Mouse (Mus musculus) limb, embryonic 10.5 days (tissue): Measurements from ENCODE around the gene Fzr1. TPM values are rescaled to one million over a fixed set of nuclear protein-coding genes. Genes with fewer than 3 reads are reported as not detected.

Experiments used
- DNase-seq: peaks from one replicate; pipeline ENCODE4 v3.0.0-alpha.2; 2017; ENCODE audit warnings: low spot score
- H3K27ac ChIP-seq: fragments of 300-500 bp; sonication (generic); 2 replicates; pipeline ENCODE4 v1.5.1; 2016; ENCODE audit warnings: mild to moderate bottlenecking
- H3K27me3 ChIP-seq: fragments of 300-500 bp; sonication (generic); 2 replicates; pipeline ENCODE4 v1.6.1; 2016; ENCODE audit warnings: low read depth, mild to moderate bottlenecking; ENCODE audit not compliant: poor library complexity, severe bottlenecking
- H3K36me3 ChIP-seq: fragments of 300-500 bp; sonication (generic); 2 replicates; pipeline ENCODE4 v1.6.1; 2016; ENCODE audit warnings: mild to moderate bottlenecking, moderate library complexity
- H3K4me1 ChIP-seq: fragments of 300-500 bp; sonication (generic); 2 replicates; pipeline ENCODE4 v1.6.1; 2016
- H3K4me3 ChIP-seq: fragments of 300-500 bp; sonication (generic); 2 replicates; pipeline ENCODE4 v1.5.1; 2016; ENCODE audit warnings: mild to moderate bottlenecking, moderate library complexity
- H3K9me3 ChIP-seq: fragments of 300-500 bp; sonication (generic); replicated peaks from 2 replicates; pipeline ENCODE4 v1.6.1; 2016; ENCODE audit warnings: mild to moderate bottlenecking
- WGBS: fragments of 180-500 bp; shearing (Covaris S2); methylation state at CpG from one replicate; pipeline ENCODE4 v1.1.7; 2016; 5-methylcytosine and 5-hydroxymethylcytosine counted together
- polyA plus RNA-seq: library from polyadenylated mRNA; unstranded; fragments of >200 nt; fragmentation: Nextera tagmentation; extraction: Ambion mirVana; gene quantifications from 2 replicates; pipeline ENCODE4 v1.2.1, GENCODE M21; 2016

Gene Fzr1
- polyA plus RNA-seq, 1 experiment from 2014 or later = 148 TPM

GRCm38 (mm10) chr10:81405588-81406201 is 27.4 kb upstream of the Fzr1 start:
- DNase-seq = peak; percentile 60
- Histone ChIP-seq H3K4me3 (0 out of 2 replicates have a peak overlapping the region, but pooled peaks have one; percentile 42), H3K9me3 (no peaks in the 10 kb centered on the region), H3K36me3 (peaks cover 13% of the 10 kb centered on the region; the same call in 1 of the 2 replicates), H3K27ac (no peak overlapping the region; the same call in 1 of the 2 replicates), H3K27me3 (peaks cover 69% of the 10 kb centered on the region), H3K4me1 (peaks cover 96% of the 10 kb centered on the region)
- WGBS = 42% methylated on average over 13 of the region's 13 CpGs

GRCm38 (mm10) chr10:81404720-81405119 is 26.4 kb upstream of the Fzr1 start:
- WGBS = 50% methylated on average over 18 of the region's 18 CpGs
- Histone ChIP-seq H3K27me3 (peaks cover 78% of the 10 kb centered on the region), H3K36me3 (peaks cover 22% of the 10 kb centered on the region), H3K27ac (peak overlapping the region; percentile 38; the same call in 1 of the 2 replicates), H3K4me1 (peaks cover 96% of the 10 kb centered on the region), H3K9me3 (no peaks in the 10 kb centered on the region), H3K4me3 (0 out of 2 replicates have a peak overlapping the region, but pooled peaks have one; percentile 8)
- DNase-seq = no peak

GRCm38 (mm10) chr10:81404082-81404481 is 25.8 kb upstream of the Fzr1 start:
- no peak overlapping the region for H3K4me3 ChIP-seq
- H3K9me3 ChIP-seq = no peaks in the 10 kb centered on the region
- H3K27me3 ChIP-seq = peaks cover 85% of the 10 kb centered on the region
- H3K4me1 ChIP-seq = peaks cover 95% of the 10 kb centered on the region
- WGBS = 10% methylated on average over 9 of the region's 9 CpGs
- peak overlapping the region; percentile 38; the same call in 1 of the 2 replicates for H3K27ac ChIP-seq
- H3K36me3 ChIP-seq = peaks cover 29% of the 10 kb centered on the region
- DNase-seq = peak; percentile 57

GRCm38 (mm10) chr10:81403511-81403910 is 25.2 kb upstream of the Fzr1 start:
- Histone ChIP-seq H3K36me3 (peaks cover 29% of the 10 kb centered on the region), H3K4me1 (peaks cover 89% of the 10 kb centered on the region)
- DNase-seq = no peak

GRCm38 (mm10) chr10:81402227-81402765 is 24.0 kb upstream of the Fzr1 start:
- peaks cover 29% of the 10 kb centered on the region for H3K36me3 ChIP-seq
- 27% methylated on average over 7 of the region's 7 CpGs for WGBS
- H3K4me3 ChIP-seq = peak overlapping the region; percentile 40
- H3K9me3 ChIP-seq = no peaks in the 10 kb centered on the region
- no peak for DNase-seq
- H3K27ac ChIP-seq = peak overlapping the region; percentile 92
- peaks cover 81% of the 10 kb centered on the region for H3K4me1 ChIP-seq
- H3K27me3 ChIP-seq = peaks cover 81% of the 10 kb centered on the region

More at GRCm38 (mm10) chr10:81403511-81403910, 25.2 kb upstream of the Fzr1 start:
- H3K9me3 ChIP-seq = no peaks in the 10 kb centered on the region
- H3K27me3 ChIP-seq = peaks cover 85% of the 10 kb centered on the region
- H3K27ac ChIP-seq = peak overlapping the region; percentile 92
- 52% methylated on average over 10 of the region's 10 CpGs for WGBS
- H3K4me3 ChIP-seq = peak overlapping the region; percentile 40; the same call in 1 of the 2 replicates

- peak; percentile 83 for DNase-seq
- H3K9me3 ChIP-seq = no peaks in the 10 kb centered on the region
- 7% methylated on average over 18 of the region's 18 CpGs for WGBS
- peak overlapping the region; percentile 40 for H3K4me3 ChIP-seq
- H3K27ac ChIP-seq = peak overlapping the region; percentile 92
- peaks cover 81% of the 10 kb centered on the region for H3K27me3 ChIP-seq
- peaks cover 74% of the 10 kb centered on the region for H3K4me1 ChIP-seq
- H3K36me3 ChIP-seq = peaks cover 29% of the 10 kb centered on the region
These were observed 23.4 kb upstream of the Fzr1 start for GRCm38 (mm10) chr10:81401521-81402226.

- no peak for DNase-seq
- WGBS = 24% methylated on average over 10 of the region's 10 CpGs
- peaks cover 80% of the 10 kb centered on the region for H3K27me3 ChIP-seq
These were observed 22.8 kb upstream of the Fzr1 start for GRCm38 (mm10) chr10:81401205-81401520.

DNA sequence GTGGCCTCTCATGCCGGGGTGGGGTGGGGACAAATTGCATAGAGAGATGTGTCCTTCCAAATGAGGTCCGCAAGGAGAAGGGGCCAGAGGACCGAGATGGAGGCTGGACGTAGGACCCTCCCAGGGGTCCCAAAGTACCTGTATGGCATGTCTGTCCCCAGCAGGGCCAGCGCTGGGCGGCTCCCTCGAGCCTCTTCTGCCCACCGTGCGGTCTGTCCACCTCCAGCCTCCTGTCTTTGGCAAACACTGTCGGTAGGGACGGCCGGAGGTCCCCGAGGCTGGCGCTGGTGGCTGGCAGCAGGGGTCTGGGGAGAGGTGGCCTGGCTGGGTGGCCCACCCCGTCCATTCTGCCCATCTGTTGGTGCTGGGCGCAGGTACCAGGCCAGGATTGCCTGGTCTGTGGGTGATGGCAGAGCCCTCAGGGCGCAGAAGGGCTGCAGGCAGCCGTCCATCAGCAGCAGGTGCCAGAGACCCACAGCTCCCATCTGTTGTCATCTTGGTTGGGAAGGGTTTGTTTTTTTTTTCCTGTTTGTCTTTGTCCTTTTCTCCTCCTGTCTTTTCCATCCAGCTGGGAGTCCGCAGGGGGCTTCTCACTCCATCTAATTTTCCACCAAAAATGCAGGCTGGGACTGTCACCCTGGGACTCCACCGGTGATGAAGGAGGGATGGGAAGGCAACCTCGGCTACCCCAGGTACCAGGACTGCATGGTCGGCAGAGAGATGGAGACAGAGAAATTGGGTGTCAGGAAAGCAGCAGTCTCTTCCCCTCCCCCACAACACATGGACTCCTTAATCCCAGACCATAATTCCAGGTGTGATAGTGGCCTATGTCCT is 22.3 kb upstream of the Fzr1 start:
- 46% methylated on average over 22 of the region's 22 CpGs for WGBS
- Histone ChIP-seq H3K27ac (peak overlapping the region; percentile 92), H3K36me3 (peaks cover 26% of the 10 kb centered on the region), H3K4me1 (peaks cover 64% of the 10 kb centered on the region), H3K27me3 (peaks cover 75% of the 10 kb centered on the region), H3K4me3 (peak overlapping the region; percentile 40), H3K9me3 (no peaks in the 10 kb centered on the region)
- no peak for DNase-seq

More at GRCm38 (mm10) chr10:81401205-81401520, 22.8 kb upstream of the Fzr1 start:
- Histone ChIP-seq H3K9me3 (no peaks in the 10 kb centered on the region), H3K36me3 (peaks cover 29% of the 10 kb centered on the region), H3K27ac (peak overlapping the region; percentile 92), H3K4me1 (peaks cover 69% of the 10 kb centered on the region), H3K4me3 (peak overlapping the region; percentile 40)

DNA sequence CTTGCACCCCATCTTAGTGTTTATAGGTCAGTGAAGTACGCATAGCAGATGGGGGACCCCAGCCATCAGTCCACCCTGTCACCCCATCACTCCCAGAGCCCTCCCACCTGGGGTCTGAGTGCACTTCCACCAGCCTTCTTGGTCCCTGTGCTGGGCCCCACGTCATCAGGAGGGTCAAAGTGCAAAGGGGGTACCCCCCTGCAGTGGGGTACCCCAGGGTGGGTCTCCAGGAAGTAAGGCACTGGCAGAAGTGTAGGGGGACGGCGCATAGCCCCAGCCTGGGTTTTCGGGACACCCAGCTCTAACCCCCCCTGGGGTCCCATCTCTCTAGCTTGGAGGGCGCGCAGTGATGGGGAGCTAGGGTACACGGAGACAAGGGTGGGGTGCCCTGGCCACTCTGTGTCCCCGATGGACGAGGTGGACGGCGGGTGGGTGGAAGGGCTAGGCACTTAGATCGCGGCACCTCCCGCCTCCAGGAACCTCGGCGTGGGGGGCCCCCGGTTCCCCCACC is 21.5 kb upstream of the Fzr1 start:
- WGBS = 73% methylated on average over 18 of the region's 18 CpGs
- H3K9me3 ChIP-seq = no peaks in the 10 kb centered on the region
- peak overlapping the region; percentile 92 for H3K27ac ChIP-seq
- no peak for DNase-seq
- H3K36me3 ChIP-seq = peaks cover 21% of the 10 kb centered on the region
- H3K27me3 ChIP-seq = peaks cover 67% of the 10 kb centered on the region
- peaks cover 60% of the 10 kb centered on the region for H3K4me1 ChIP-seq
- H3K4me3 ChIP-seq = peak overlapping the region; percentile 40

- Histone ChIP-seq H3K27ac (peak overlapping the region; percentile 92), H3K36me3 (peaks cover 15% of the 10 kb centered on the region)
- 50% methylated on average over 5 of the region's 5 CpGs for WGBS
These were observed 21.0 kb upstream of the Fzr1 start for GRCm38 (mm10) chr10:81399296-81399695.

DNA sequence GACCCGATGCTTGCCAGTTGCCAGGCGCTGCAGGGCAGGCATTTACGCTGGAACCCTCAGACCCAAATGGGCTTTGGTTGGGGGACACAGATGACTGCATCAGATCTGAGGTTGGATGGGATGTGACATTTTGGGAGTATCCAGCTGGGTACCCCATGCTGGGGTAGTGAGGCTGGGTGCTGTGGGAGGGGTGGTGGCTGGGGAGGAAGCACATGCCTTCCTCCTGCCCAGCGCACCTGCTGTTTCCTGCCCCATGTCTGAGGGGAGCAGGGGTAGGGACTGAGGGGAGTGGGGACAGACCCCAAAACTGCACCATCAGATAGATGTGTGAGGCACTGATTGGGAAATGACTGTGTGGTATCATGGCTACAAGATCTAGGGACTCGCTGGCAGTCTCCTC is 18.4 kb upstream of the Fzr1 start:
- WGBS = 65% methylated on average over 5 of the region's 5 CpGs
- no peak overlapping the region for H3K4me3 ChIP-seq
- peaks cover 49% of the 10 kb centered on the region for H3K4me1 ChIP-seq
- peak overlapping the region; percentile 11; the same call in 1 of the 2 replicates for H3K27ac ChIP-seq
- peaks cover 40% of the 10 kb centered on the region for H3K27me3 ChIP-seq
- H3K9me3 ChIP-seq = no peaks in the 10 kb centered on the region
- no peak for DNase-seq
- H3K36me3 ChIP-seq = peaks cover 15% of the 10 kb centered on the region

More at GRCm38 (mm10) chr10:81399296-81399695, 21.0 kb upstream of the Fzr1 start:
- Histone ChIP-seq H3K4me3 (peak overlapping the region; percentile 40; the same call in 1 of the 2 replicates), H3K4me1 (peaks cover 55% of the 10 kb centered on the region), H3K9me3 (no peaks in the 10 kb centered on the region), H3K27me3 (peaks cover 62% of the 10 kb centered on the region)
- DNase-seq = no peak

- peaks cover 21% of the 10 kb centered on the region for H3K36me3 ChIP-seq
- no peak overlapping the region for H3K4me3 ChIP-seq
- H3K4me1 ChIP-seq = peaks cover 40% of the 10 kb centered on the region
- H3K27me3 ChIP-seq = peaks cover 38% of the 10 kb centered on the region
- H3K9me3 ChIP-seq = no peaks in the 10 kb centered on the region
- DNase-seq = no peak
- no peak overlapping the region for H3K27ac ChIP-seq
- 91% methylated on average over 4 of the region's 4 CpGs for WGBS
These were observed 17.5 kb upstream of the Fzr1 start for GRCm38 (mm10) chr10:81395865-81396264.
